ENCODE assay signal across 11 mouse cellular contexts in genomic region chr4:139760736-139761135, GRCm38 (mm10).
"Had no signal": no experiment of that assay in that cellular context is flagged by ENCODE, and none has a peak within 500 bp of the region (broad histone marks: within the 10 kb centered on the region; RNA-seq: fewer than 3 reads in every experiment).

No protein-coding gene starts in this region.

- H3K4me1 ChIP-seq: kidney, embryonic 15.5 days had no signal

- H3K9me3 ChIP-seq: kidney, embryonic 15.5 days; limb, embryonic 13.5 days; neural tube, embryonic 13.5 days had no signal

- H3K27ac ChIP-seq: kidney, embryonic 15.5 days; limb, embryonic 13.5 days; liver, embryonic 14.5 days; neural tube, embryonic 13.5 days had no signal

- H3K4me2 ChIP-seq: kidney, embryonic 15.5 days; limb, embryonic 13.5 days; neural tube, embryonic 13.5 days had no signal

- H3K36me3 ChIP-seq: kidney, embryonic 15.5 days; limb, embryonic 13.5 days; neural tube, embryonic 13.5 days had no signal

- H3K9ac ChIP-seq: kidney, embryonic 15.5 days; limb, embryonic 13.5 days; liver, embryonic 14.5 days; neural tube, embryonic 13.5 days had no signal

- H3K4me3 ChIP-seq: kidney, embryonic 15.5 days; limb, embryonic 13.5 days; neural tube, embryonic 13.5 days had no signal

- DNase-seq: kidney, adult 2 months; kidney, postnatal 14 days; left cerebral cortex, postnatal 4 days; lung, adult 18-20 months; right cerebral cortex, adult 18-20 months; right cerebral cortex, postnatal 25 days; thymus, postnatal 36 days had no signal
